ENCODE assay signal across 22 mouse cellular contexts in genomic region chr10:89667571-89667970, GRCm38 (mm10). TPM values are rescaled to one million over a fixed set of nuclear protein-coding genes. Genes with fewer than 3 reads are reported as not detected.
"Had no signal": no experiment of that assay in that cellular context is flagged by ENCODE, and none has a peak within 500 bp of the region (broad histone marks: within the 10 kb centered on the region; RNA-seq: fewer than 3 reads in every experiment).

No protein-coding gene starts in this region.

- H3K4me3 ChIP-seq: intestine, embryonic 15.5 days; limb, embryonic 10.5 days; limb, embryonic 13.5 days; liver, embryonic 12.5 days; liver, embryonic 15.5 days; lung, embryonic 15.5 days; megakaryocyte, embryonic 14.5 days; midbrain, embryonic 10.5 days; midbrain, embryonic 13.5 days; myocyte; neural tube, embryonic 13.5 days had no signal

- DNase-seq: liver; lung, adult 18-20 months; lung, postnatal 10 days; lung, postnatal 36 days; thymus, adult 2 months; thymus, postnatal 25 days had no signal

- H3K9me3 ChIP-seq: intestine, embryonic 15.5 days; limb, embryonic 10.5 days; limb, embryonic 13.5 days; liver, embryonic 12.5 days; liver, embryonic 15.5 days; lung, embryonic 15.5 days; midbrain, embryonic 10.5 days; midbrain, embryonic 13.5 days; neural tube, embryonic 13.5 days had no signal

- H3K4me2 ChIP-seq: intestine, embryonic 15.5 days; limb, embryonic 13.5 days; liver, embryonic 12.5 days; liver, embryonic 15.5 days; lung, embryonic 15.5 days; midbrain, embryonic 13.5 days; neural tube, embryonic 13.5 days had no signal

- H3K27me3 ChIP-seq: intestine, embryonic 15.5 days; limb, embryonic 13.5 days; liver, embryonic 12.5 days; liver, embryonic 15.5 days; lung, embryonic 15.5 days; megakaryocyte, embryonic 14.5 days; midbrain, embryonic 13.5 days; neural tube, embryonic 13.5 days had no signal

- H3K9ac ChIP-seq: intestine, embryonic 15.5 days; limb, embryonic 13.5 days; liver, embryonic 12.5 days; liver, embryonic 15.5 days; lung, embryonic 15.5 days; midbrain, embryonic 13.5 days; neural tube, embryonic 13.5 days had no signal

- H3K4me1 ChIP-seq: intestine, embryonic 15.5 days; limb, embryonic 10.5 days; limb, embryonic 13.5 days; liver, embryonic 12.5 days; liver, embryonic 15.5 days; lung, embryonic 15.5 days; midbrain, embryonic 10.5 days; midbrain, embryonic 13.5 days; neural tube, embryonic 13.5 days had no signal

- H3K27ac ChIP-seq: intestine, embryonic 15.5 days; kidney, postnatal 0 days; limb, embryonic 10.5 days; limb, embryonic 13.5 days; liver, embryonic 12.5 days; liver, embryonic 15.5 days; lung, embryonic 15.5 days; midbrain, embryonic 10.5 days; midbrain, embryonic 13.5 days; neural tube, embryonic 13.5 days; stomach, postnatal 0 days had no signal

- ATAC-seq: intestine, embryonic 15.5 days; liver, embryonic 12.5 days; midbrain, embryonic 13.5 days; midbrain, embryonic 16.5 days had no signal

RNA-seq across cellular contexts. Expression of gene Slc17a8, which starts 46.5 kb away (rescaled TPM):
- polyA plus RNA-seq: limb, embryonic 10.5 days; limb, embryonic 13.5 days; lung, embryonic 15.5 days; myocyte; small intestine, adult 2 months; stomach, embryonic 14.5 days; stomach, postnatal 0 days had no signal
